Comparison of ENCODE assay signal across 24 mouse cellular contexts in the genomic region with DNA sequence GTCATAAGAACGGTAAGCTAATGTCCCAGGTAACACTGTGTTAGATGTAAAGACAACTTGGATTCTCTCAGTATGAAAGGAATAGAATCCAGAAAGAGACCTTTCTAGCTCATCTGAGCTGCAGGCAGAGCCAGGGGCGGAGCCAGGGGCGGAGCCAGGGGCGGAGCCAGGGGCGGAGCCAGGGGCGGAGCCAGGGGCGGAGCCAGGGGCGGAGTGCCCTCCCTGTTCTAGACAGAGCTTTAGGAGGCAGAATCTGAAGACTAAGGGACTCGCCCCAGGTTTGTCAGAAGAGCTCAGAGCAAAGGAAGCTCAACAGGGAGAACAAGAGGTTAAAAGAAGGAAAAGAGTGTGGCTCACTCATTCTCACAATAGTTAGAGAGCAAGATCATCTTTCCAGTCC.
DNase-seq lines count a peak whose midpoint lies in the region; ATAC-seq and TF ChIP-seq lines count a peak whose summit lies in the region.
"Had no signal": no experiment of that assay in that cellular context is flagged by ENCODE, and none has a peak within 500 bp of the region (broad histone marks: within the 10 kb centered on the region; RNA-seq: fewer than 3 reads in every experiment).

No protein-coding gene starts in this region.

- no peaks in the 10 kb centered on the region for H3K27me3 ChIP-seq in liver, embryonic 14.5 days (ENCODE audit: control insufficient read depth, insufficient read depth, low read length)
- H3K27me3 ChIP-seq: embryonic facial prominence, embryonic 12.5 days; limb, embryonic 13.5 days; lung, embryonic 15.5 days had no signal

- H3K27ac ChIP-seq in liver, embryonic 14.5 days = no peak overlapping the region
- H3K27ac ChIP-seq: embryonic facial prominence, embryonic 12.5 days; hindbrain, embryonic 10.5 days; hindbrain, postnatal 0 days; limb, embryonic 13.5 days; lung, embryonic 15.5 days; midbrain, embryonic 10.5 days had no signal

- TF ChIP-seq CTCF in liver, embryonic 14.5 days (IDR thresholded peaks at IDR 0.05; ENCODE audit: low read depth) = no peak

- no peak overlapping the region for H3K9ac ChIP-seq in liver, embryonic 14.5 days (replicated peaks)
- H3K9ac ChIP-seq: embryonic facial prominence, embryonic 12.5 days; limb, embryonic 13.5 days; lung, embryonic 15.5 days had no signal

- H3K9me3 ChIP-seq in liver, embryonic 14.5 days (ENCODE audit: control insufficient read depth, low read length) = no peaks in the 10 kb centered on the region
- H3K9me3 ChIP-seq: hindbrain, embryonic 10.5 days; lung, embryonic 15.5 days; midbrain, embryonic 10.5 days had no signal

- no peaks in the 10 kb centered on the region for H3K4me1 ChIP-seq in liver, embryonic 14.5 days (replicated peaks; ENCODE audit: control insufficient read depth in 2 of 2, insufficient read depth in 2 of 2, low read length in 1 of 2)
- H3K4me1 ChIP-seq: embryonic facial prominence, embryonic 12.5 days; hindbrain, embryonic 10.5 days; limb, embryonic 13.5 days; lung, embryonic 15.5 days; midbrain, embryonic 10.5 days had no signal

- TF ChIP-seq EP300 in liver, embryonic 14.5 days (IDR thresholded peaks at IDR 0.05; ENCODE audit: low read depth) = no peak

- peak; percentile 77 for ATAC-seq in erythroblast, adult 5-6 weeks (replicated peaks; ENCODE audit: low FRiP score, poor library complexity, severe bottlenecking)
- ATAC-seq in liver, embryonic 14.5 days (ENCODE audit: insufficient read depth) = peak; percentile 79
- ATAC-seq in megakaryocyte-erythroid progenitor cell, adult 5-6 weeks (replicated peaks; ENCODE audit: low FRiP score, low TSS enrichment, poor library complexity, severe bottlenecking) = peak; percentile 80
- ATAC-seq: forebrain, embryonic 14.5 days; hindbrain, postnatal 0 days; intestine, embryonic 16.5 days had no signal

- H3K36me3 ChIP-seq in liver, embryonic 14.5 days (replicated peaks; ENCODE audit: control insufficient read depth, insufficient read depth, low read depth) = no peaks in the 10 kb centered on the region
- H3K36me3 ChIP-seq: embryonic facial prominence, embryonic 12.5 days; hindbrain, embryonic 10.5 days; limb, embryonic 13.5 days; lung, embryonic 15.5 days; midbrain, embryonic 10.5 days had no signal

- H3K4me2 ChIP-seq in liver, embryonic 14.5 days (ENCODE audit: low read depth) = no peak overlapping the region
- H3K4me2 ChIP-seq: embryonic facial prominence, embryonic 12.5 days; limb, embryonic 13.5 days; lung, embryonic 15.5 days had no signal

- peak; percentile 36 for DNase-seq in spleen, adult 12 weeks (ENCODE audit: low spot score)
- no peak for DNase-seq in spleen, postnatal 10 days (ENCODE audit: low spot score in 2 of 2)
- peak in 1 of 3 experiments; percentile 36 for DNase-seq in liver, embryonic 14.5 days (ENCODE audit: low read depth in 3 of 3, low spot score in 3 of 3)
- no peak for DNase-seq in thymus, adult 18-20 months
- DNase-seq in layer of hippocampus, postnatal 36 days = no peak
- DNase-seq in lung, adult 18-20 months = no peak
- DNase-seq: adrenal gland, postnatal 10 days; cerebellum, adult 2 months; cerebellum, postnatal 25 days; kidney, postnatal 36 days; lung, postnatal 36 days; right cerebral cortex, postnatal 14 days; thymus, postnatal 4 days had no signal

- no peak overlapping the region for H3K4me3 ChIP-seq in liver, embryonic 14.5 days (ENCODE audit: insufficient read depth in 1 of 2, low read depth in 2 of 2, low read length in 2 of 2)
- H3K4me3 ChIP-seq: embryonic facial prominence, embryonic 12.5 days; erythroblast, embryonic 14.5 days; hindbrain, embryonic 10.5 days; limb, embryonic 13.5 days; lung, embryonic 15.5 days; midbrain, embryonic 10.5 days had no signal

- WGBS in liver, embryonic 14.5 days (ENCODE audit: insufficient replicate concordance) = 42% methylated on average over 9 of the region's 9 CpGs
